Mouse (Mus musculus) liver, embryonic 14.5 days (tissue): ENCODE data around the gene Naip2.
"Not testable (repeated sequence)": the region's sequence is repeated elsewhere in the genome, so short reads cannot be mapped to it uniquely, and the experiment has no call there.

Experiments
- CTCF ChIP-seq: IDR thresholded peaks from 2 replicates; pipeline ENCODE4 v1.5.1; 2016; ENCODE audit warnings: antibody characterized with exemption, low read depth, control low read depth
- EP300 ChIP-seq: IDR thresholded peaks from 2 replicates; pipeline ENCODE4 v1.6.1; 2016; ENCODE audit warnings: antibody characterized with exemption, low read depth

DNA sequence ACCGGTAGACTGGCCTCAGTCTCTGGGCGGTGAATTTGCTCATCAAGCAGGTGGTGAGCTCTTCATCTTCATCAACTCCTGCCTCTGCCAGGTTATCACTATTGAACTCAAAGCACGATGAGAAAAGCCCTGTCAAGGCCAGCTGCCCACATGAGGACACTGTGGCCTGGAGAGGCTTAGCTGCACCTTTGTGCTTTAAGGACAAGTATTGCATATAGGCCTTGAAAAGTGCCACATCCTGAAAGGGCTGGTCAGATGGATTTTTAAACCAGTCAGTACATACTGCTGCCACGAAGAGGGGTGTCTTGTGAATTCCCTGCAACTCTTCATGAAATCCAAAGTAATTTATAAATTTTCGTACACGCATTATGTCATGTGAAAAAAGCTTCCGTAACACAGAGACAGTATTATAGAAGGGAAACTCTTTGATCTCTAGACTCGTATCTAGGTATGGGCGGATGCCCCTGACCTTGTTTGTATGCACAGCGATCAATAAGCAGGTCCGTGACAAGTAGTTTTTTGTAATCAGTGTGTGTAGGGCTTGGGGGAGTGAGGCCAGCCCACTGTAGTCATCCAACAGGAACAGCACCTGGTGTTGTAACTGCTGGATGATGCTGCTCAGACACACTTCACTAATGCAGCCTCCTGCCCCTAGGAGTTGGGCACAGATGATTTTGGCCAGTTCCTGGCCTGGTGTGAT, 40.6 kb downstream of the Naip2 start:
- TF ChIP-seq CTCF, EP300: not testable (repeated sequence)
